Mouse (Mus musculus): Measurements from ENCODE around the gene Nrros. TPM values are rescaled to one million over a fixed set of nuclear protein-coding genes. Genes with fewer than 3 reads are reported as not detected.
"Not testable (repeated sequence)": the region's sequence is repeated elsewhere in the genome, so short reads cannot be mapped to it uniquely, and the experiment has no call there.

The Nrros gene
- total RNA-seq, 1 experiment from 2014 or later: 6.1 TPM

DNA sequence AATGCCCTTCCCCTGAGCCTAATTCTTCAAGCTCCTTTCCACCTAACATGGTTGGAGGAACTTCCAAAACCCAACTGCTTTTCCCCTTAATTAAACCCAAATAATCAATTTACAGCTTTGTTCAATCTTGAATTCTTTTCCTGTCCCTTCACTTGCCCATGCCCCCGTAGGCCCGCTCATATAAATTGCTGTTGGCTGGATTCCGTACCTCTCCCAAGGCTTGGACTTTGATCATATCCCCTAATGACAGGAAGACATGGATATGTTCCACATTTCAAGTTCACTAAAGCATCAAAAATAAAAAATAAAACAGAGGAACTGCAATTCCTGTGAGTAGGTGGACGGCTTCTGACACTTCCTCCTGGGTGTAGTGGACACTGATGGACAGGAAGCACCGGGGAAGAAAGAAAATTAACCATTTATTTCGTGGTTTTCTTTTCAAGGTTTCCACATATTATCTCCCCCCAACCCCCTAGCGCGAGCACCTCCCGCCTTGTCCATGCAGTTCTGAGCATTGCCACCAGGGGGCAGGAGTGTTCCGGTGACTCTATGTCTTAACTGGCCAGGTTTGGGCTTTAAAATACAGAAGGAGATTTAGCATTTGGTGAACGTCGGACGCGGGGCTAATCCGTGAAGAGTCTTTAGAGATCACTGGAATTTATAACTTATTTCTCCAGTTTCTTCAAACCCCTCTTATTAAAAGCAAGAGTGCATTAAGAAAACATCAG is 50.3 kb downstream of the Nrros start:
- DNase-seq: peak; percentile 86

DNA sequence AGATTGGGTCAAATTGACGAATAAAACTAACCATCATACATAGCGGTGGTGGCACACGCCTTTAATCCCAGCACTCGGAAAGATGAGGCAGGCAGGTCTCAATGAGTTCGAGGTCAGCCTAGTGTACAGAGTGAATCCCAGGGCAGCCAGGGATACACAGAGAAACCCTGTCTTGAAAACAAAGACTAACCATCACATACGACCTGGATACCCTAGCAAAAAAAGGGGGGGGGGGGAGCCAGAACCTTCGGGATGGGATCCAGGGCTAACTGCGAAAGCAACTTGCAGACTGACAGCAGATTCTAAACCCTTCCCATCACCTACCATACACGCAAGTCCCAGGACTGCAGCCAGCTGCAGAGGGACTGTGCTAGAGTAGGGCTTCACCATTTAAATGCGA is 51.0 kb downstream of the Nrros start:
- DNase-seq: no peak

DNA sequence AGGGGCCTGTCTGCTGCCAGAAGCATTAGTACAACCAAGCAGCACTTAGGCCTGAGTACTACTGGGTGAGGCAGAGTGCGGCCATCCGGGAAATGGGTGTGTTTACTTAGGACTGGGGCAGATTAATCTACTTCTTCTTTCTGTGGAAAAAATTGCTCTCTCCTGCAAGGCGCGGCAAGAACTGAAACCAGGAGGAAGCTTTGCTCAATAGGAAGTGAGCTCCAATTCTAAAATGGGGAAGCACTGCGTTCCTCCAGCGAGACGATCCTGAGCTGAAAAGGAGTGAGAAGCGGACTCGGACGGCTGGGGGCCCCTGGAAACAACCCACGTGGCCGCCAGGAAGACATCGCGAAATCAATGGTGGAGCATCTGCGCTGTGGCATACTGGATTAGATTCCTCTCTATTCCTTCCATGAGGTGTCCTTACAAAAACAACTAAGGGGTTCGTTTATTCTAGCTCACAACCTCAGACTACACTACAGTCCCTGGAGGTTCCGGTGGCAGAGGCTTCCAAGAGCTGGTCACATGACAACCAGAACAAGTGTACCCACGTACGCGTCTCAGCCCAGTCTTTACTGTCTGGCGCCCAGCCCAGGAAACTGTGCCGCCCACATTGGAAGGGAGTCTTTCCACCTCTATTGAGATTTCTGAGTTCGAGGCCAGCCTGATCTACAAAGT is 51.7 kb downstream of the Nrros start:
- peak; percentile 48 for DNase-seq

DNA sequence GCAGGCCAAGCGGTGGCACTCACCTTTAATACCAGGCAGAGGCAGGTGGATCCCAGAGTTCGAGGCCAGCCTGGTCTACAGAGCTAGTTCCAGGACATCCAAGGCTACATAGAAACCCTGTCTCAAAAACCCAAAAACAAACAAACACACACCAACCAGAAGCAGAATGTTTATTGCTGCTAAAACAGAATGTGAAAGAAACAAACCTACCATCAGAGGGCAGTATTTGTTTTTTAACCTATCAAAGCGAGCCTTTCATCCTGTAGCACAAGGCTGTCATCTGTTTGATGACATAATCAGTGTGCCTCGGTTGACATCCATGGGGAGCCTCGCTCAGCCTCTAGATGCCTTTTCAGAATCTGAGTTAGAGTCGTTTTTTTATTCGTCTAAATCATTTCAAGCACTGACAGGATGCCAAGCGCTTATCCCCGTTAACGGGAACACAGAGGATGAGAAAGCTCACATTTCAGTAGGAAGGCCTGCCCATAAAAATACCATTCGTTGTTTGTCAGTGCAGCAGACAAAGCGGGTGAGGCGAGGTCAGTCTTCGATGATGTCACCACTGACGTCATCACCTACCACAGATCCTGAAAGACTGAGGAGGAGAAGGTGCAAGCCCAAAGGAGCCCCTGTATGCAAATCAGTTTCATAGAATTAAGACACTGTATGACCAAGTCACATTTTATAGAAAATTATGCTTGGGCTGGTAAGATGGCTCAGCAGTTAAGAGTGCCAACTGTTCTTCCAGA is 54.3 kb downstream of the Nrros start:
- DNase-seq: no peak

DNA sequence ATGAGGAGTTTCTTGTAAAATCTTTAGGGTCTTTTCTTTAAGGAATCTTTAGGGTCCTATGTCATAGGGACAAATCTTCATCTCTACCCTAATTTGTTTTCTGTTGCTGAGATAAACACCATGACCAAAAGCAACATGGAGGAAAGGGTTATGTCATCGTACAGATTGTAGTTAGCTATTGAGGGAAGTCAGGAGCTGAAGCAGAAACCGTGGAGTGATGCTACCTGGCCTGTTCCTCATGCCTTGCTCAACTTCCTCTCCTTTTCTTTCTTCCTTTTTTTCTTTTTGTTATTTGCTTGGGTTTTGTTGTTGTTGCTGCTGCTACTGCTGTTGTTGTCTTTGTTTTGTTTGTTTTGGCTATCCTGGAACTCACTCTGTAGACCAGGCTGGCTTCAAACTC is 56.8 kb downstream of the Nrros start:
- no peak for DNase-seq

DNA sequence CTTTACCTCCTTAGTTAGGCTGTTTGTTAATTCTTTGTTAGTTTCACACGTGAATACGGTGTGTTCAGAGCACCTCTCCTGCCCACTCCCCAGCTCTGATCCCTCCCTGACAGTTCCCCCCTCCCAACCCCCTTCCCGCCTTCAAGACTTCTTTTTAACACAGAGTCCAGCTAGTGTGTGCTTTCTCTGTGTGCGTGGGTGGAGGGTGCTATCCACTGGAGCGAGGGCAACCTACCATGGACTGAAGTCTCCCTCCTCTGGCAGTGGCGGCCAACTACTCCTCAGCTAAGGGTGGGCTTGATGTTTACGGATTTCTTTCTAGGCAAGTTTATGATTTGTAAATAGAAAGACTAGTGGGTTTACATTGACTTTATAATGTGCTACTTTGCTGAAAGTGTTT is 57.2 kb downstream of the Nrros start:
- no peak for DNase-seq

DNA sequence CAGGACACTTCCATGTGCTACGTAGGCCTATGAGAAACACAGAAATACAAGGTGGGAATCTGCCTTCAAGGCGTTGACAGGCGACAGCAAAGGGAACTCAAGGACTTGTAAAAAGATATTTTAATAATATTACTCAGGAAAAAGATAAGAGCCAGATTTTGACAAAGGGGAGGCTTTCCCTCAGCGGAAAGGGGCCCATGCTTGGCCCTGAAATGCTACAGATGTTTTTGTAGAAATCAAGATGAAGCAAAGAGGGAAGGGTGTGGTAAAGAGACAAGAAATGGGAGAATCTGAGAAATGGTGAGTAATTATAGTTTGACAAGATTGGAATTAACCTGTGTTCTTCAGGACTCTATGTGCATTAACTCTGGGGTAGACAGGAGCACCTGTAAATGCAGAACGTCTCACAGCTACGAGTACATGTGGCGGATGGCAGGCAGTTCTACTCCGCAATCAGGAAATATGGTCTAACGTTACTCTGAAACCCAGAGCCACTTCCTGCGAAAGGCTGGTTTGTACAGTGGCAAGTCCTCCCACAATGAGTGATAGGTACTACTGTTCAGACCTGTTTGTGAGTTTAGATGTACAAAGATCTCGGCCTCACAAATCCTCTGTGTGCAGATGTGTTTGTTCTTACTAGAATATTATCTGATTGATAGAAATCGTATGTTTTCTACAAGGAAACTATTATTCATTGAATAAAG is 57.9 kb downstream of the Nrros start:
- DNase-seq: no peak

DNA sequence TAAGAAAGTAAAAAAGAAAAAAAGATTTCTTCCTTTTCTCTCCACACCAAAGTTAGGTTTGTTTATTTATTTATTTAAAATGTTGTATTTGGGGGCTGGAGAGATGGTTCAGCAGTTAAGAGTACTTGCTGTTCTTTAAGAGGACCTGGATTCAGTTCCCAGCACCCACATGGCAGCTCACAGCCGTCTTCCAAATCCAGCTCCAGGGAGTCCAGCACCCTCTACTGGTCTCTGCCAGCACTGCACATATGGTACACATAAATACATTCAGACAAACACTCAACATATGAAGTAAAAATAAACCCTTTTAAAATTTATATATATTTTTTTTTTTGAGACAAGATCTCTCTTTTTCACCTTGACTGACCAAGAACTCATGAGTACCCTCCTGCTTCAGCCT is 59.7 kb downstream of the Nrros start:
- DNase-seq: no peak

DNA sequence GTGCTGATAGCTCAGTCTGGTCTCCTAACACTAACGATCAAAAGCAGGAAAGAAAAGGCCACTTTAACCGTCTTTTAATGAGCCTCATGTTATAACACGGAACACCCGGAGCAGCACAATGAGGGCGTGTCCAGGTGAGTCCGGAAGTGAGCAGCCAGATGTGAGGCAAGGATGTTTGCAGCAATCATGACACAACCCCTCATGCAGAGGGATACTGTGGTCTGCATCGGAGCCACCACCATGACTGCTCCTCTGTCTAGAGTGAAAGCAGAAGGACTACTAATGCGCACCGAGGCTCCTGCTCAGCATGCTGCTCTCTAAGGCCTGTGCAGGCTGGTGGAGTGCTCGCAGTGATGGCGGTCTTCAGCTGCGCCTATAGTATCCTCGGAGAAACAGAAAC is 63.1 kb downstream of the Nrros start:
- DNase-seq: no peak

DNA sequence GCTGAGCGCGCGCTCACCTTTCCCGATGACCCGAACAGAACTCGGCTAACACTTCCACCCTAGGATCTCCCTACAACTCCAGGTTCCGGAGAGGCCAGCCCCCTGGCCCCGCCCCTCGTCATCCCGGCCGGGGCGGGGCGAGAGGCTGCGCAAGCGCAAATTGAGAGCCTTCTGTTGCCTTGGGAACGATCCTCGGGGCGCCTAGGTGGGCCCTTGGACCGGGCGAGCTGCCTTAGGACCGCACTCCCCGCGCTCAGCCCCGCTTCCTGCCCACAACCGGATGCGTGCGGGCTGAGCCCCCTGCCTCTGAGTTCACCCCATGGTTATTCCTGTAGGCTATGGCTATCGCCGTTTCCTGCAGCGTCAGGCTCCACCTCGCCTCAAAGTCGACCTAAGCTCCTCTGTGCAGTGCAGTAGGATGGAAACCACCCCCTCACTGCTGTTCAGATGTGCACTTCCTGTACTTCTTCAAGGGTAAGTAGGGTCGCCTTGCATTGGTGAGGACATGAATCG is 65.7 kb downstream of the Nrros start, which contains the start of the genes Pigx and Cep19:
Gene Pigx, minus strand, starts transcription at position 103 of the 513 bp plus-strand sequence.
Gene Cep19, plus strand, starts transcription at position 163 of the 513 bp plus-strand sequence.
- peak; percentile 93 for DNase-seq

DNA sequence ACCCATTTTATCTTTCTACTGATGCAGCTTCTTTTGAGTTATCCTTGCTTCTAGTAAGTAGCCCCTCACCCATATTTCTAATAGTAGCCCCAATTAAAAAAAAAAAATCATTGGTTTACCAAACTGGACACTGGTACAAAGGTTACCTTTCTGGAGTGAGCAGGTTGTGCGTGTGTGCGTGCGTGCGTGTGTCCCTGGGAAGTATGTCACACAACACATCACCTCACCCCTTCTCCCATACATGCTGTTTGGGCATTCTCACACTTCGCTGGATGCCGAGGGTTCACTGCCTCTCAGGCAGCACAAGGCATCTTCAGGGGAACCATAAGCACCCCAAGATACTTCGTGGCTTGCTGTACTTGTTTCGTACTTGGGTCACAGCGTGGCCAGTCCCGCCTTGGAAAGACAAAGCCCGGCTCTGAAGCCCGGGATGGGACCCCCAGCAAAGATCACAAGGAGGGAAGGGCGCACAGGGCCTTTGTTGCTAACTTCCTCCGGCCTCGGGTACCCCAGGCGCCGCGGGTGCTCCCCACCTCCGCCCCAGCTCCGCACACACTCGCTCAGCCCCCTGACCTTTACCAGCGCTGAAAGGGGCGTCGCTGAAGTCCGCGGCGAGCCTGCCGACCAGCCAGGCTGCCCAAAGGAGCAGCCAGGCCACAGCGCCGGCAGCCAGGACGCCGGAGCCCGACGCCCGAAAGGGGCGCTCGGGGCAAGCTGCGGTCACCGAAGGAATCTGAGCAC is 66.3 kb downstream of the Nrros start:
- DNase-seq: no peak

DNA sequence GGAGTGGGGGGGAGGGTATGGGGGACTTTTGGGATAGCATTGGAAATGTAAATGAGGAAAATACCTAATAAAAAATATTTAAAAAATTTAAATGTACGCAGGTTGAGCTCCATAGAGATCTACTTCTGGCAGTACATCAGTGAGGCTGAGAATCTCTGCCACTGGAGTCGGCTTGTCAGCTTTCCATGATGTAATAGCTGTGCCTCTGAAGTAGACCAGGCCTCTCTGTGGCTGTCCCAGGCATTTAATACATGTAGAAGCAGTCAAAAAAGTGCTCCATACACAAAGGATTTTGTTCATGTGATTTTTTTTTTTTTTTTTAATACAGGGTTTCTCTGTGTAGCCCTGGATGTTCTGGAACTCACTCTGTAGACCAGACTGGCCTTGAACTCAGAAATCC is 67.6 kb downstream of the Nrros start:
- not testable (repeated sequence) for DNase-seq

Other genes starting within 250 kb of the Nrros start
- not detected in 2 replicates for gene Pigz, start 231.7 kb downstream of the Nrros start, total RNA-seq (2021)
- 38.6 and 41.3 TPM in 2 replicates for gene 0610012G03Rik, start 217.1 kb downstream of the Nrros start, total RNA-seq (2021)
- 58.4 and 69.3 TPM in 2 replicates for gene Ncbp2, start 217.1 kb downstream of the Nrros start, total RNA-seq (2021)
- gene Senp5, start 162.3 kb downstream of the Nrros start, total RNA-seq (2021): 23.2 and 24.0 TPM in 2 replicates
- 57.0 and 59.5 TPM in 2 replicates for gene Pak2, start 86.3 kb downstream of the Nrros start, total RNA-seq (2021)
- gene Pigx, start 65.9 kb downstream of the Nrros start, total RNA-seq (2021): 29.8 and 33.6 TPM in 2 replicates
- gene Cep19, start 65.8 kb downstream of the Nrros start, total RNA-seq (2021): 13.5 and 15.7 TPM in 2 replicates
- gene Bex6, start 14.2 kb upstream of the Nrros start, total RNA-seq (2021): not detected in 2 replicates
- 19.6 and 22.8 TPM in 2 replicates for gene Fbxo45, start 81.6 kb upstream of the Nrros start, total RNA-seq (2021)
- 15.1 and 16.3 TPM in 2 replicates for gene Wdr53, start 81.6 kb upstream of the Nrros start, total RNA-seq (2021)
- gene Smco1, start 105.9 kb upstream of the Nrros start, total RNA-seq (2021): 0.36 TPM in 1 of 2 replicates, not detected in the other
- gene Rnf168, start 111.9 kb upstream of the Nrros start, total RNA-seq (2021): 29.1 and 33.9 TPM in 2 replicates
- gene Ubxn7, start 166.7 kb upstream of the Nrros start, total RNA-seq (2021): 40.4 and 77.1 TPM in 2 replicates
- gene Tm4sf19, start 234.9 kb upstream of the Nrros start, total RNA-seq (2021): not detected in 2 replicates

Measured in adrenal gland, postnatal 25 days (tissue).